Mouse (Mus musculus): ENCODE measurements around the gene Cdca7l.
"Not testable (repeated sequence)": the region's sequence is repeated elsewhere in the genome, so short reads cannot be mapped to it uniquely, and the experiment has no call there.

Cdca7l gene

GRCm38 (mm10) chr12:117862655-117863054 is 58.6 kb downstream of the Cdca7l start:
- no peak for DNase-seq (ENCODE audit: low spot score)

GRCm38 (mm10) chr12:117867708-117868564 is 63.8 kb downstream of the Cdca7l start:
- DNase-seq (ENCODE audit: low spot score) = no peak

DNA sequence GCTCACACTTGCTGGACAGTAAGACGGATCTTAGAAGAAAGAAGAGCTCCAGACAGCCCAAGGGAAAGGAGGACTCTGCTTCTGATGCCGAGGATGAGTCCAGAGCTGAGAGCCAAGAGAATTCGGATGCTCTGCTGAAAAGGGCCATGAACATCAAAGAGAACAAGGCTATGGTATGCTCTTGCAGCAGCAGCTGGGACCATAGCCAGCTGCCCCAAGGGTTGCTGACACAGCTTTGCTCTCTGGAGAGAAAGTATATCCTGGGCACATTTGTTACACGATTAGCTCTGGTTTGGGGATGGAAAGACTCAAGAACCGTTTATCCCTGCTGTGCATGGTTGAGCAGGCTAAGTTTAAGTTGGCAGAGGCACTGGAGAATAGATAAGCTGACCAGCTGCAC is 68.2 kb downstream of the Cdca7l start:
- DNase-seq (ENCODE audit: low spot score) = no peak

- no peak for DNase-seq (ENCODE audit: low spot score)
Measured at GRCm38 (mm10) chr12:117878341-117878740, 74.3 kb downstream of the Cdca7l start.

GRCm38 (mm10) chr12:117884627-117885026 is 80.5 kb downstream of the Cdca7l start:
- no peak for DNase-seq (ENCODE audit: low spot score)

GRCm38 (mm10) chr12:117887422-117887821 is 83.3 kb downstream of the Cdca7l start:
- DNase-seq (ENCODE audit: low spot score) = no peak

DNA sequence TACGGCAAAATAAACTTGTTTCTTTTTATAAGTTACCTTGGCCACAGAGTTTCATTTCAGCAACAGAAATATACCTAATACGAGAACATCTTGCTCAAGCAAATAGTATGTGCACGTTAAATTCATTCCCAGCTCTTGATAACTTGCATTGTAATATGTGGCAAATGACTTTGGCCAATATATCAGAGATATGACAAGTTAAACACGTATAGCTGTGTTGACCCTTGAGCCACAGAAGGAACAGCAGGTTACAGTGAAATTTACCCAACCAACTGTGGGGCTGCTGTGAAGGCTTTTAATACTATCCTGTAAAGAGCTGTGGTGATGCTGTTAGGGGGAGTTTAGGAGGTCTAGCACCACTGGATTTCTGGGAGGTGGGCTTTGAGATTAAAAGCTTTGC is 96.7 kb downstream of the Cdca7l start:
- DNase-seq (ENCODE audit: low spot score) = not testable (repeated sequence)

GRCm38 (mm10) chr12:117901352-117901751 is 97.3 kb downstream of the Cdca7l start:
- DNase-seq (ENCODE audit: low spot score) = not testable (repeated sequence)

- no peak for DNase-seq (ENCODE audit: low spot score)
Measured at GRCm38 (mm10) chr12:117903671-117904070, 99.6 kb downstream of the Cdca7l start.

- DNase-seq (ENCODE audit: low spot score) = not testable (repeated sequence)
Measured at GRCm38 (mm10) chr12:117905232-117905840, 101.2 kb downstream of the Cdca7l start.

DNA sequence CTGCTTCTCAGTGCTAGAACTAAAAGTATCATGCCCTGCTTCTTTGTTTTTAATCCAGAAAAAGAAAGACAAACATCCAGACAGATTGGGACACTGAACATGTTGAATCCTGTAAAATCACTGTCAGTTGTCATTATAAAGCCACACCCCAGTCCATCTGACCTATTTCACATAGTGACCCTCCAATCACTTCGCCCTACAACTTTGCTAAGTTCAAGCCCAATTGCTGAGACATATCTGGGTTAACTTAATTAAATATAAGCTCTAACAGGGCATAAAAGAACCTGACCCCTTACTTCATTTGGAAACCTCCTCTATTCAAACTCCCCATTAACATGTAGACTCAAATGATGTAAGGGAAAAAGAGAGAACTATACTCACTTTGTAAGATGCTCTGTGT is 107.3 kb downstream of the Cdca7l start:
- DNase-seq (ENCODE audit: low spot score) = no peak

- DNase-seq (ENCODE audit: low spot score) = no peak
Measured at GRCm38 (mm10) chr12:117914613-117915245, 110.6 kb downstream of the Cdca7l start.

DNA sequence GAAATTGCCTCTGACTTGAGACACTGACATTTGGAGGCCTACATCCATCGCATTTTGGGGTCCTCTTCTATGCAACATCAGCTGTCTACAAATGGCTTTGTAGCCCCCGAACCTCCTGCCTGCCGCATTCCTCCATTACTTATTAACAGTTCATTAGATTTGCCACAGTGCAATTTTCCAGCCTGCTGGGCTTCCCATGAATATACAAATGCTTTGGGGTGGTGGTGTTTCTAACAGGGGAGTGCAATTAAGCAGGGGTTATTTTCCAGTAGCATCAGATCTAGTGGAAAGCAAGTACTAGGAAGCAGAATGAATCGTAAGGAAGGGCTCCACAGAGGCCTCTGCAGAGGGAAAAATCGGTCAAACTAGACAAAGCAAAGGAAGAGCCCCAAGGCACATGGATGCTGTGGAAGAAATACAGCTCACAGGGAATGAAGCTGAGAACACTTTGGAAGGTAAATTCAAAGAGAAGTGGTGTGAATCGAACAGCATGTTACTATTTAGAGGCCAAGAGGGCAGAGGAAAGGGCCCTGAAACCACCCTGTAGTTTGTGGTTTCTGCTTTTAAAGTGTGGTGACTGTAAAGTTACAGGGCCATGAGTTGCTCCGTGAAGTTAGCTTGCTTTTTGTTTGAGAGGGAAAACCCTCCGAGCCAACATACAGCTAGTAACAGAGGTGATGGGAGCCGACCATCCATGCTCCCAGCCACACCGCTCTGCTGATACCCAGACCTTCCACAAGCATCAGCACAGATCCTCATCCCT is 111.9 kb downstream of the Cdca7l start:
- DNase-seq (ENCODE audit: low spot score) = no peak
